Mouse (Mus musculus): ENCODE results near the gene Spocd1.
A peak's percentile ranks its signal among the peaks of the same experiment; 100 is the strongest.

Gene Spocd1

DNA sequence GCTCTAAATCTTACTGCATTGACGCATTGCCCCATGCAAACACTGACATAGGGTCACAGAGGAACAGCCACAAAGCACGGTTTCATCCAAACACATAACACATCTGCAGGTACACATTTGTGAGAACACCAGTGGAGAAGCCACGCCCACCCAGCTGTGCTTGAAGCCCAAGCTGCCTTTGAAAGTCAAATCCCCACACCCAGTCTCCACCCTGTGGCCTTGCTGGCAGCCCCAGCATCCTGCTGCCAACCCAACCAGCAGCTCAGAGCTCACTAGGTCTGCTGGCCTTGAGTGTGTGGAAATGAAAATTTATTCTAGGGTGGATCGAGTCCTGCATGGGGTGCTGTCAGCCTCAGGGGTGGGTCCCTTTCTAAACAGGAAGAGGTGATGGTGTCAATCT is 48.2 kb downstream of the Spocd1 start:
- no peak for DNase-seq (ENCODE audit: low spot score)

DNA sequence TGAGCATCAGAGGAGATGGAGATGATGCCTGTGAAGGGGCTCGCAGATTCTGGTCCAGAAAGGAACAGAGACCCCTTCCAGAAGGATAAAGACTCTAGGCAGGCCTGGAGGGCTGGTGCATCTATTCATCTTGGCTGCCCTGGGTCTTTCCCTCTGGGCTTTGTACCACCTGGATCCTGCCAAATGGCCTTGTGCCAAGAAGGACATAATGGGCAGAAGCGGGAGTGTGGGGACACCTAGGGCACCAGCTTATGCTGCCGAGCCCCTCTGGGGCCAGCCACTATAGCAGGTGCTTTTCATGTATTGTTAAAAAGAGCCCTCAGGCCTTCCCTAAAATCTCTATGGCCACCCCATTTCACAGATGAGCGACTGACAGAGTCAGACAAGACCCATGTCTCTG is 49.2 kb downstream of the Spocd1 start:
- DNase-seq (ENCODE audit: low spot score) = no peak

DNA sequence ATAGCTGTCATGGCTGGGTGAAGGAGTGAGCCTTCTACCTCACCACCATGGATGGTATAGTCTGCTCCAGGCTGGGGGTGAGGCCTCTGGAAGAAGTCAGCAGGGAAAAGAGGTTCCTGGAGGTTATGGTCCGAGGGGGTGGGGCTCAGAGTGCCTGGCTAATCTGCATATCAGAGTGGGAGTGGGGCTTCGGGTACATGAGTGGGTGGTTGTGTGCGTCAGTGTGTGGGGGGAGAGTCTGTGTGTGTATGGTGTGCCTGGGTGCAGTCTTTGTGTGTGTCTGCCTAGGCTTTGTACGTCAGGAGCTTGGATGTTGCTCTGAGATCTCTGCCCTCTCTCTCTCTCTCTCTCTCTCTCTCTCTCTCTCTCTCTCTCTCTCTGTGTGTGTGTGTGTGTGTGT is 49.9 kb downstream of the Spocd1 start:
- DNase-seq (ENCODE audit: low spot score) = no peak

GRCm38 (mm10) chr4:129981657-129982056 is 52.6 kb downstream of the Spocd1 start:
- DNase-seq (ENCODE audit: low spot score) = no peak

GRCm38 (mm10) chr4:129983046-129983445 is 54.0 kb downstream of the Spocd1 start:
- DNase-seq (ENCODE audit: low spot score) = no peak

DNA sequence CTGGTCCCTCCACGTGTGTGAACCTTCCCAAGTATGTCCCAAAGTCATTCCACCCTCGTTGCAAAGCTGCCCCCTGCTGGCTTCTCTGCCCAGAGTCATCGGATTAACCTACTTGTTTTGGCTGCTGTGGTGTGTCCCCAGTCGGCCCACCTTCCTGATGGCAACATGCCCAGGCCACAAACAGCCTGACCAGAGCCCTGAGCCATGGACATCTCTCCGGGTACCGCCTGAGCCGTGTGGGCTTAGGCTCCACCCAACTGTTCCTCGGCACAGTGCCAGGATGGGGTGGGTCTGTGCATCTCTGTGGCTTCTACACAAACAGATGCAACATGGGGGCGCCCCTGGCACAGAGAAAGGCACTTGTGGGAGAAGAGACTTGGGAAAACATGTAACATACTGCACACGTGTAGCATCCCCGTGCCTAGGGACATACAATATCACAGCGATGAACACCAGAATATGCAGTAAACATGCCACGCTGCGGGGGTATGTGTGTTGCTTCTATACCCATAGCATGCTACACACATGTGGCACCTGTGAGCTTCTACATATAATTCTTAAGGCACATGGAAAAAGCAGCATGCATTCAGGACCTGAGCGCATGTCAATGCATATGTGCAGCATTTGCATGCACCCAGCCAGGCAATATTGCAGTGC is 54.8 kb downstream of the Spocd1 start:
- DNase-seq (ENCODE audit: low spot score) = peak; percentile 75

DNA sequence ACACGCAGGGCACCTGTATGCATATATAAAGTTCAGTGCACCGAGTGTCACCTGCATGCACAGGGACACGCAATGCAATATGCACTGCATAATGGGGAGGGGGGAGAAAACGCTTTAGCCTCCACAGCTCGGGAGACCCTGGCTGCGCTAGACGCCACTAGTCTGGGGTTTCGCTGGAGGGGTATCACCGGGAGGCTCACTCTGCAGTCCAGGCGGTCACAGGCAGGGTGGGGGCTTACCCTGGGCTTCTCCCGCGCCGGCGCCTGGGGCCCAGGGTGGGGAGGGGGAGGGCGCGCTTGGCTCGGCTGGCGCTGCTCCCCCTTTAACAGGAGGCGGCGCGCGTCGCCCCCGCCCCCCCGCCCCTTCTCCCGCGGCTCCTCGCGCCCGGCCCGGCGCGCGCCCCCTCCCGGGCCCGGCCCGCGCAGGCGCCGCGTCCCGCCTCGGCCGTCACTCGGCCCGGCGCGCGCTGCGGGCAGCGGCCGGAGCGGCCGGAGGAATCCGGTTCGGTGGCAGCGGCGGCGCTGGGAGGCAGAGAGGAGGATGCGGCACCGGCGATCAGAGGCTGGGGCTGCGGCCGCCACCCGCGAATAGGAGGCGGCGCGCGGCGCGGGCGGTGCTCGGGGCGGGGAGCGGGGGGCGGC is 55.5 kb downstream of the Spocd1 start, which contains the start of gene Adgrb2:
TSS of gene Adgrb2 (plus strand) at position 450 of the 641 bp plus-strand sequence.
- peak; percentile 33 for DNase-seq (ENCODE audit: low spot score)

DNA sequence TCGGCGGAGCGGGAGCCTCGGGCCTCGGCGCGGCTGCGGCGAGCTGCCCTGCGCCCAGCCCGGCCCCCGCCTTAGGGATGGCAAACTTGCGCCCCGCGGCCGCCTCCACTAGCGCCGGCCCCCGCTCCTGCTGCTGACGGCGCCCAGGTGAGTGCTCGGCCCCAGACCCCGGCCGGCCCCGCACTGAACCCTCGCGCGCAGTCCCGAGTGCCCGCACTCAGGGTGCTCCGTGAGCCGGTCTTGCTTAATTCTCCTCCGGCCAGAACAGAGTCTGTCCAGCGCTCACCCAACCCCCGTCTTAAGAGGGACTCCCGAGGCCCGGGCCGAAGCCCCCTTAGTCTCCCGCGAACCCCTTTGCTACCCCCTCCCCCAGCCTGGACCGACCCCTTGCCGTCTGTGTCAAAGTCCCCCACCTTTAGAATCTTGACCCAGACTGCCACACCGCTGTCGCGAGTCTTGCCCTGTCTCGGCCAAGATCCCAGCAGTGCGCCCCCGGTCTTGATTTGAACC is 56.2 kb downstream of the Spocd1 start:
- no peak for DNase-seq (ENCODE audit: low spot score)

DNA sequence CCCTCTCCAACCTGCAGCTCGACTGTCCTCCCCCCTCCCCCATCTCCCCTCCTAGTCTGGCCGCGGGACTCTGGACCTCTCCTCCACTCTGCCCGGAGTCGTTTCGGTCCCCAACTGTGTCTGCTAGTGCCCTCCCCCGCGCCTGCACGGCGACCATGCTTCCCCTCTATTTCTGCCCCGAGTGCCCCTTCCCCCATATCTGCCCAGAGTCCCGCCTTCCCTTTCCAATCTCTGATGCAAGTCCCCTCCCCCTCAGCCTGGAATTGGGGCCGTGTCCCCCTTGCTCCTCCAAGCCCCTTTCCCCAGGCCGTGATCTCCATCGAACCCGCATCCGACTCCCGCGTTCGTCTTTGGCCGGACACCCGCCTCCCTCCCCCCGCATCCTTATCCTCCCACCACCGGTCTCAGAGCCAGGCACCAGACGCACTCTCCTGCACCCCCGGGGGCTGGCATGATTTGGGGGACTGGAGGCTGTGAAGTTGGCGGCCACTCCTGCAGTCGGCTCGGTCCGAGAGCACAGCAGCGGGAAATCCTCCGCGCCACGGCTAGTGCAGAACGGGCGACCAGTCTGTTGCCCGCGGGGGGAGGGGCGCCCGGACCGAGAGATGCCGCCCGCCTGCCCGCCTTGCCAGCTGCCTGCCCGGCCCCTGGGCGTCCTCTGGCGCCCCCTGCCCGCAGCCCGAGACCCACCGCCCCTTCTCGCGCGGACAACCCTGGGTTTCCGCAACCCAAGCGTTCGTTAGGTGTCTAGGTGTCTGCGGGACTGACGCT is 56.8 kb downstream of the Spocd1 start:
- DNase-seq (ENCODE audit: low spot score) = peak; percentile 61

DNA sequence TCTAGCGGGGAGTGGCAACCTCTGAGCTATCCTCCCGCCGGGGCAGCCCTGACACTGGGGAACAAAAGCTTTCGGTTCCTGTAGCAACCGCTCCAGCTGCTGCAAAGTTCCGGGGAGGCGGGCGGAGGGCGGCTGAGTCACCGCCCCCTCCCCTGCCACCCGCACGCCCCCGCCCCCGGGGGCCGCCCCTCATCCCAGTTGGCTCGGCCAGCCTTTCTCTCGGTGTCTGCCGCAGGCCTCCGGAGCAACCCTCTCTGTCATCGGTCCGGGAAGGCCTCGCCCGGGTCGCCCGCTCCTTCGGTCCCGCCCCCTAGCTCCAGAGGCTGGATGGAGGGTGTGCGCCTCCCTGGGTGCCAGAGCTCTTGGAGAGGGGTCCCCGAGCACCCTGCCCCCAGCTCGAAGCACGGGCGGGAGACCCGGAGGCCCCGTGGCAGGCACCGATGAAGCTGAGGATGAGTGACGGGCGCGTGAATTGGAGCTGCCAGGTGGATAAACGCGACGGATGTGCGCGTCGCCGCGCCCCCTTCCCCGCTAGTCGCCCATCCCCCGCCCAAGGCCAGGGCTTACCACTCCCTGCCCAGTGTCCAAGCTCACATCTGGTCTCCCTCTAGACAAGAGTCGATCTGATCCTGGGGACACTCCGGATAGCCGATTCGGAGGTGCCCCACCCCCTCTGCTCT is 58.9 kb downstream of the Spocd1 start:
- DNase-seq (ENCODE audit: low spot score) = peak; percentile 67

- no peak for DNase-seq (ENCODE audit: low spot score)
Observed at GRCm38 (mm10) chr4:129989925-129990324, 60.9 kb downstream of the Spocd1 start.

DNA sequence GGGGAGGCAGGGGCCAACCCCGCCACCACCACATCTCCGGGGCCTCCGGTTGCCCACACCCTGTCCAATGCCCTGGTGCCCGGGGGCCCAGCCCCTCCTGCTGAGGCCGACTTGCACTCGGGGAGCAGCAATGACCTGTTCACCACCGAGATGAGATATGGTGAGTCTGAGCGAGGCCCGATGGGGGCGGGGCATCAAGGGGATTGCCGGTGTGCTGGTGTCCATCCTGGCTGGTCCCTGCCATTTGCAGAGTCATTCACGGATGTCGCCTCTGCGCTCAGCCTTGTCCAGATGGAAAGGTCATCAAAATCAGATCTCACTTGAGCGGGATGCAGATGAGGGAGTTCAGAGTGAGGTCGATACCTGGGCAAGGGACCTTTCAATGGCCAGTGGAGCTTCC is 63.7 kb downstream of the Spocd1 start:
- peak; percentile 19 for DNase-seq (ENCODE audit: low spot score)

DNA sequence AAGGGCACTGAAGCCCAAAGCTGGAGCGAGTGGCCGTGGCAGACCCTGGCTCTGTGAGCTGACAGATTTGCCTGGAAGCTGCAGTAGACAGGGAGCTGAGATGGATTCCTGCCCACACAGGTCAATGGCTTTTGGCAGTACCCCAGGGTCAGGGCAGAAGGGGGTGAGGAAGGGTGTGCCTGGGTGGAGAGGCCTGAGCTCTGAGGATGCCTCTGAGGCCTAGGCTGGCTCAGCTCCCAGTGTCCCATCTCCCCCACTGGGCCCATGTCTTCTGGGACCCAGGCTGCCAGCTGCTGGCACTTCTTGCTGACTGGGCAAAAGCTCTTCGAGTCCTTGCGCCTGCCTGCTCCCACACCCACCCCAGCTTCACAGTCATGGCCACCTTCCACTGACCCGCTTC is 64.2 kb downstream of the Spocd1 start:
- DNase-seq (ENCODE audit: low spot score) = no peak

DNA sequence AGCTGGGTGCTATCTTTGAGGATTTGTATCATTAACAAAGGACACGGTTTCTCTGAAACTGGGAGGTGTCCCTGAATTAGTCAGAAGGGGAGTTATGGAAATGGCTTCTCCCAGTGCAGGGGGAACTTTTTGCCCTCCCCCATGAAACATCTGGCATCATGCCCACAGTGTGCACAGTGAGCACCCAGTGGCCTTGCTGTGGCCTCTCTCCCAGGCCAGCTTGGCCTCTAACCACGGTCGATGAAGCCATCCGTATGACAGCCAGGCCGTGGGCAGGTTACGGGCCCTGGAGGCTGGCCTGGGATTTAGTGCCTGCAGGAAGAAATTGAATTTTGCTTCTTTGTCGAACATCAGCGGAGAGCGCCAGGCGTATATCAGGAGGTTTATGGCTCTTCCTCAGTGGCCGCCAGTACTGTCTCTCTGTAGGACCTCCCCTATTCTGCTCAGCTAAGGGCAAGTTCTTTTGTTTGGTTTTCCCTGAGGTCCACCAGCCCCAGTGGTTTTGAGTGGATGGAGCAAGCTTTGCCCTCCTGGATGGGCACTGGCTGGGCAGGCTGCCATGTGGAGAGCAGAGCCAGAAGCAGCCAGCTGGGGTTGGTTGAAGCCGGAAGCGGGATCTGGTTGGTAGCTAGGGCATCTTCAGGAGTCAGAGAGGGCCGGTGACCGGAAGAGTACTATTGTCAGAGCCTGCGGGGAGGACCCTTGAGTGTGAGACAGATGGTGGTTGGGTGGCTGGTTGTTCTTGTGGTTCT is 65.1 kb downstream of the Spocd1 start:
- no peak for DNase-seq (ENCODE audit: low spot score)

DNA sequence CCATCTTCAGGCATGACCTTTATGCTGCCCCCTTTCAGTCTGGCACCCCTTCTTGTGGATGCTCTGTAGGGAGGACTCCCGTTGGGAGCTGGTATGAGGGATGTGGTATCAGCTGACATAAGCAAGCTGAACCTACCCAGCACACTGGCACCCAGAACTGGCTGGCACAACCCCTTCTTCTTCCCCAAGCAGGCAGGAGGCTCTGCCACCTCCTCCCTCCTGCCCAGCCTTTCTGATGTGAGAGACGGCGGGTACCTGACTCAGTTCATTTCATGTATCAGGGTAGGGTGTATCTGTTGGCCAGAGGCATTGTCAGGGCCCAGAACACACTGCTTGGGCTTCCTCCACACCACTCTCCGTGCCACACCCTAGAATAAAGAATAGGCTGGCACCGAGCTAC is 65.7 kb downstream of the Spocd1 start:
- no peak for DNase-seq (ENCODE audit: low spot score)

DNA sequence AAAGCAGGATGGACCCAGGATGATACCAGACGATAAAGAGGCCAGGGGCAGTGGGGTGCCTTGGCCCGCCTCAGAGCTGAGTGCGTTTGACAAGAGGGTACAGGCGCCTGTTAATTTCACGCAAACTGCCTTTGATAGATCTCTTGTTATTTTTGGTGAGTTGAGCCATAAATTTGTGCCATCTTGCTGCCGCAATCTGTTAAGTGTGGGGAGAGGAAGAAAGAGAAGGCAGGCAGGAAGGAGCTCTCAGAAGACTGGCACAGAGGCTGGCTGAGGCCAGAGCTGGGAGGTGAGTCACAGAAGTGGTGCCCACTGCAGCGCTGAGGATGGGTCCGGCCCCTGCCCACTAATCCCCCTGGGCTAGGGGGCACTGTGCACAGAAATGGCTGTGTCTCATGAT is 66.2 kb downstream of the Spocd1 start:
- DNase-seq (ENCODE audit: low spot score) = no peak

DNA sequence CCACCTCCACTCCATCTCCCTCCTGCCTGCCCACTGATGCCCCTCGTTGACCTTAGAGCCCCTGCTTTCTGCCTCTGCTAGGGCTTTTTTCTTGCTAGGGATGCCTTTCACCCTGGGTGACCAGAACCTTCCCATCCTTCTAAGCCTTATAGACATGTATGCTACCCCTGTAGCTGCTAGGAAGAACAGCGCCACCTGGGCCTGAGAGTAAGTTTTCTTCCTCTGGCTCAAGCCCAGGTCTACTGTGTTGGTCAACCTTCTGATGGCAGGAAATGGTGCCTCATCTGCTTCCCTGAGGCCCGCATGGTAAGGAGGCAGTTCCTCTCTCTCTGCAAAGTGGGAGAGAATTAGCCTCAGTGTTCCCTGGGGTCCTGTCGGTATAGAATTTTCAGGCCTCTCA is 67.0 kb downstream of the Spocd1 start:
- DNase-seq (ENCODE audit: low spot score) = no peak

GRCm38 (mm10) chr4:129998124-129998523 is 69.1 kb downstream of the Spocd1 start:
- no peak for DNase-seq (ENCODE audit: low spot score)

GRCm38 (mm10) chr4:130001710-130002109 is 72.7 kb downstream of the Spocd1 start:
- DNase-seq (ENCODE audit: low spot score) = no peak

DNA sequence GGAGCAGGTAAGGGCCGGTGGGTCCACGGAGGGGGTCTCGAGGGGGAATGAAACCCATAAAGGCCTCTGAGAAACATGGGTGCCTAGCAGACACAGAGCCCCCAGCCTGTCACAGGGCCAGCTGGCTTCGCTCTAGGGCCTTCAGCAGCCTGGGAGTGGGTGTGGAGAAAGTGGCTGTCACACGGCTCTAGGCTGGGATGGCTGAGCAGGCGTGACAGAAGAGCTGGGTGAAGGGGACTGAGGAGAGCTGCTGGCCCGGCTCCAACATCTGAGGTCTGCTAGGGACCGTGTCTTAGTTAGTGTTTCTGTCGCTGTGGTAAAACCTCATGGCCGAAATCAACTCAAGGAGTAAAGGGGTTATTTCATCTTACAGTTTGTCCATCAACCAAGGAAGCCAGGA is 73.1 kb downstream of the Spocd1 start:
- no peak for DNase-seq (ENCODE audit: low spot score)

DNA sequence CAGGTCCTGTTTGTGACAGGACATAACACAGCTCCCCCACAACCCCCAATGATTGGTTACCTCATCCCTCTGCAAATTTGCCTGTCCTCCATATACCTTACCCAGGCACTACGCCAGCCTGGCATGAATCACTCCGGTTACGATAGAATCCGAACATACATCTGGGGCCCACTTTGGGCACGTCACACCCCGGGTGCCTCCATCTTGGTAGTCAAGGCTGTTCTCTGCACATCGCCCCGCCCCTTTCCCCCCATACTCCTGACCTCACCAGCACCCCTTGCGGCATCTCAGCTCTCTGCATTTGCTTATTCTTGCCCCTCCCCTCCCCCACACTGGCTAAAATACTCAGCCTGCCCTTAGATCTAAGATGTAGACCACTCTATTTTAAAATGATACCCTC is 76.5 kb downstream of the Spocd1 start:
- no peak for DNase-seq (ENCODE audit: low spot score)

DNA sequence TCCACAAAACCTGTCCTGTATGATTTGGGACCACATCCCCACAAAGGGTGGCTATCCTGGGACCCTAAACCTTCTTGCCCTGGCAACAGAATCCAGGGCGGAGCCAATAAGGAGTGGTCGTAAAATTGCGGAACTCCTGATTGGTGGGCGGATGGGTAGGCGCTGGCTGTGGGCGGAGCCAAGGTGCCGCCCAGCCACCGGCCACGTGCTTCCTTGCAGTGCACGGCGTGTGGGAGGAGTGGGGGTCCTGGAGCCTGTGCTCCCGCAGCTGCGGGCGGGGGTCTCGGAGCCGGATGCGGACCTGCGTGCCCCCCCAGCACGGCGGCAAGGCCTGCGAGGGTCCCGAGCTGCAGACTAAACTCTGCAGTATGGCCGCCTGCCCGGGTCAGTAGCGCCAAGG is 77.5 kb downstream of the Spocd1 start:
- DNase-seq (ENCODE audit: low spot score) = peak; percentile 69
